Mouse (Mus musculus) kidney, embryonic 14.5 days (tissue): ENCODE data around the gene Sgcb. TPM values are rescaled to one million over a fixed set of nuclear protein-coding genes. Genes with fewer than 3 reads are reported as not detected.

Source experiments
- ATAC-seq: fragments of 200-750 bp; cut with Nextera tagmentation; 2 replicates; pipeline ENCODE4 v1.8.0; 2017; ENCODE audit warnings: moderate number of reproducible peaks, mild to moderate bottlenecking, moderate TSS enrichment, moderate library complexity; ENCODE audit not compliant: low FRiP score, low TSS enrichment
- H3K27ac ChIP-seq: fragments of 300-500 bp; sonication (generic); 2 replicates; pipeline ENCODE4 v1.5.1; 2014; ENCODE audit warnings: low read depth, mild to moderate bottlenecking, low read length, moderate library complexity, mixed read lengths
- H3K27me3 ChIP-seq: fragments of 300-500 bp; sonication (generic); 2 replicates; pipeline ENCODE4 v1.6.1; 2014; ENCODE audit warnings: mild to moderate bottlenecking, low read length; ENCODE audit not compliant: control insufficient read depth, insufficient read depth
- H3K36me3 ChIP-seq: fragments of 300-500 bp; sonication (generic); 2 replicates; pipeline ENCODE4 v1.6.1; 2014; ENCODE audit warnings: low read length, mixed read lengths; ENCODE audit not compliant: control insufficient read depth, insufficient read depth
- H3K4me1 ChIP-seq: fragments of 300-500 bp; sonication (generic); 2 replicates; pipeline ENCODE4 v1.6.1; 2014; ENCODE audit warnings: low read length, mixed read lengths; ENCODE audit not compliant: control insufficient read depth, insufficient read depth
- H3K4me2 ChIP-seq: fragments of 300-500 bp; sonication (generic); replicated peaks from 2 replicates; pipeline ENCODE4 v1.6.1; 2014; ENCODE audit warnings: low read depth, mild to moderate bottlenecking, low read length
- H3K4me3 ChIP-seq: fragments of 300-500 bp; sonication (generic); 2 replicates; pipeline ENCODE4 v1.5.1; 2014; ENCODE audit warnings: mild to moderate bottlenecking, low read length
- H3K9ac ChIP-seq: fragments of 300-500 bp; sonication (generic); 2 replicates; pipeline ENCODE4 v1.6.1; 2014; ENCODE audit warnings: low read depth, mild to moderate bottlenecking, low read length, moderate library complexity
- H3K9me3 ChIP-seq: fragments of 300-500 bp; sonication (generic); 2 replicates; pipeline ENCODE4 v1.6.1; 2016; ENCODE audit warnings: low read length; ENCODE audit not compliant: control insufficient read depth
- WGBS: fragments of 180-500 bp; shearing (Covaris S2); extraction: QIAGEN DNeasy Blood & Tissue Kit; methylation state at CpG from one replicate; pipeline ENCODE4 v1.1.7; 2014; 5-methylcytosine and 5-hydroxymethylcytosine counted together
- polyA plus RNA-seq: library from polyadenylated mRNA; unstranded; fragments of >200 nt; fragmentation: Nextera tagmentation; extraction: Ambion mirVana; gene quantifications from 2 replicates; pipeline ENCODE4 v1.2.1, GENCODE M21; 2014

Gene Sgcb
- polyA plus RNA-seq, 1 experiment from 2014 or later = 23.2 TPM

DNA sequence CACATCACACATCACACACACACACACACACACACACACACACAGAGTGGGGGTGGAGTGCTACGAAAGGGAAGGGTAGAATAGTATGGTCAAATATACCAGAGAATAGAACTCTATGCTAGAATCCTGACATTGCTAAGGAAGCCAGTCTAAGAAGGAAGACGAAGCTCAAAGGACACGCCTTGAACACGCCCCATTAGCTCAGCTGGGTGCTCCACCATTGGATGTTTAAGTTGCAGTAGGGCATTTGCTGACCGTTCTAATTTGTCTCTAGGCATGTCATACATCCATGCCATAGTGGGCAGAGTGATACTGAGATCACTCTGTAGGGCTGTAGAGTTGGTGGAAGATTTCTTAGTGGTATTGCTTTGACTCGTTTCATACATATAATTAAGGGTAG, 35.6 kb upstream of the Sgcb start:
- 83% methylated on average over 6 of the region's 6 CpGs for WGBS
- H3K27me3 ChIP-seq = no peaks in the 10 kb centered on the region
- no peaks in the 10 kb centered on the region for H3K36me3 ChIP-seq
- H3K4me3 ChIP-seq = no peak overlapping the region
- H3K9ac ChIP-seq = no peak overlapping the region
- no peaks in the 10 kb centered on the region for H3K4me1 ChIP-seq
- H3K4me2 ChIP-seq = no peak overlapping the region
- no peak overlapping the region for H3K27ac ChIP-seq
- no peaks in the 10 kb centered on the region for H3K9me3 ChIP-seq
- ATAC-seq = no peak

DNA sequence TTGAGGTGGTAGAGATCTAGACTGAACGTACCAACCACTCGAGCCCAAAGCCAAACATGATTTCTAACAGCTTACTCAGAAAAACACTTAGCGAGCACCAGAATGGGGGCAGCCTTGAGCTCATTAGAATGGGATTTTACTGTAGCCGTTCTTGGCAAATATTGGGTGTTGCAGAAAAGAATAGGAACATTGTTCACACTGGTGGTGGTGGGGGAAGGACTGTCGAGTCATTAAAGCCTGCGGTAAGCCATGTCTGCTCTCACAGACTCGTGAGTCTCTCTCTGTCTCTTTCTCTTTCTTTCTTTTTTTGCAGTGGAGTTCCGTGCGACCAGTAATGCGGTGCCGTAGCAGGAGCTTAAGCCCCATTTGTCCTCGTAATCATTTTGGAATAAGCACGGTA, 29.0 kb upstream of the Sgcb start:
- 86% methylated on average over 13 of the region's 13 CpGs for WGBS
- no peak overlapping the region for H3K4me2 ChIP-seq
- no peak for ATAC-seq

DNA sequence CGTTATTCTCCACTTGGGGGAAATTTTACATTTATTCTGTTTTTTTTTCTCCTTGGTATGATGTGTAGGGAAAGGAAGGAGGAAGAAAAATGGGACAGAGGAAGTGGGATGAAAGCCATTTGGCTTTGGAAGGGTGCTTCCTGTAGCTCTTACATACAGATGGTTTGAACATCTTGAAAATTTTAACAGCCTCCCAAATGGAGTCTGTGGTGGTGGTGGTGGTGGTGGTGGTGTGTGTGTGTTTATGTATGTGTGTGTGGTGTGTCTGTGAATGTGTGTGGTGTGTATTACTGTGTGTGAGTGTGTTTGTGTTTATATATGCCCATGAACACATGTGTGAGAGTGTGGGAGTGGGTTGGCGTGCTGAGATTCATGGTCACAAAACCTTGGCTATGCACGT, 28.0 kb upstream of the Sgcb start:
- ATAC-seq = no peak
- H3K27ac ChIP-seq = no peak overlapping the region
- H3K9me3 ChIP-seq = no peaks in the 10 kb centered on the region
- no peak overlapping the region for H3K4me2 ChIP-seq
- H3K4me1 ChIP-seq = no peaks in the 10 kb centered on the region
- H3K27me3 ChIP-seq = no peaks in the 10 kb centered on the region
- 74% methylated on average over 3 of the region's 3 CpGs for WGBS
- no peaks in the 10 kb centered on the region for H3K36me3 ChIP-seq
- H3K4me3 ChIP-seq = no peak overlapping the region
- no peak overlapping the region for H3K9ac ChIP-seq

More for the DNA sequence above, 29.0 kb upstream of the Sgcb start:
- Histone ChIP-seq H3K4me1 (no peaks in the 10 kb centered on the region), H3K36me3 (no peaks in the 10 kb centered on the region), H3K9me3 (no peaks in the 10 kb centered on the region), H3K4me3 (no peak overlapping the region), H3K9ac (no peak overlapping the region), H3K27ac (no peak overlapping the region), H3K27me3 (no peaks in the 10 kb centered on the region)

DNA sequence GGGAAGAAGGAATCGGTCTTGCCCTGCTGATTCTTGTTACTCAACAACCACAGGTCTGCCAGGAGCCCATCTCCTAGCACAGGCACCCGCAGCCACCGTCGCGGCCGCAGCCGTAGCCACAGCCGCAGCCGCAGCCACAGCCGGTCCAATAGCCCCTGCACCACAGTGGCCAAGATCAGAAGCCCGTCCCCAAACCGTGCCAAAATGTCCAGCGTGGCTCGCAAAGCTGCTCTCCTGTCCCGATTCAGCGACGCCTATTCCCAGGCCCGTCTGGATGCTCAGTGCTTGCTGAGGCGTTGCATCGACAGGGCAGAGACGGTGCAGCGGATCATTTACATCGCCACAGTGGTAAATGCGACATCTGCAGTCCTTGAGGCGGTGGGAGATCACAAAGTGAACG, 21.8 kb upstream of the Sgcb start:
- WGBS = 40% methylated on average over 26 of the region's 26 CpGs
- no peaks in the 10 kb centered on the region for H3K36me3 ChIP-seq
- H3K4me1 ChIP-seq = no peaks in the 10 kb centered on the region
- no peak for ATAC-seq
- H3K27me3 ChIP-seq = no peaks in the 10 kb centered on the region
- H3K27ac ChIP-seq = no peak overlapping the region
- H3K4me2 ChIP-seq = peak overlapping the region; percentile 1; the same call in 1 of the 2 replicates
- no peak overlapping the region for H3K4me3 ChIP-seq
- no peaks in the 10 kb centered on the region for H3K9me3 ChIP-seq
- no peak overlapping the region for H3K9ac ChIP-seq

DNA sequence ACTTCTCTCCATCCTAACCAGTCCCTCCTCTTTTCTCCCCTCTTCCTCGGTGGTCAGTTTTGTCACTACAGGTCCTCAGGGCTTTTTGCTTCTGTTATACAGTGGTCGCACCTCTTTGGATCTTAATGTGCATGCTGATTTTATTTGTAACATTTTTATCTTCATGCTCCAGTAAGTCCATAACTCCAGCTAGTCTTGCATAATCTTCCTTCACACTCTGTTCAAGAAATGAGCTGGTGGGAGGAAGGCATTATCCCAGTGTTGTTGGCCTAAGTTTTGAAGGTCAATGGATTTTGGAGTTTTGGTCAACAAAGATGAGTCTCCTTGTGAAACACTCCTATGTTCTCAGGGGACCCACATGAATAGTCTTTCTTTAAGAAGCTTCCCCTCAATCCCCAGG, 20.3 kb upstream of the Sgcb start:
- no peak overlapping the region for H3K4me3 ChIP-seq
- H3K36me3 ChIP-seq = no peaks in the 10 kb centered on the region
- no peak overlapping the region for H3K9ac ChIP-seq
- WGBS = 79% methylated on average over 2 of the region's 2 CpGs
- no peaks in the 10 kb centered on the region for H3K9me3 ChIP-seq
- no peak overlapping the region for H3K27ac ChIP-seq
- no peak overlapping the region for H3K4me2 ChIP-seq
- no peak for ATAC-seq
- H3K4me1 ChIP-seq = no peaks in the 10 kb centered on the region
- H3K27me3 ChIP-seq = no peaks in the 10 kb centered on the region

DNA sequence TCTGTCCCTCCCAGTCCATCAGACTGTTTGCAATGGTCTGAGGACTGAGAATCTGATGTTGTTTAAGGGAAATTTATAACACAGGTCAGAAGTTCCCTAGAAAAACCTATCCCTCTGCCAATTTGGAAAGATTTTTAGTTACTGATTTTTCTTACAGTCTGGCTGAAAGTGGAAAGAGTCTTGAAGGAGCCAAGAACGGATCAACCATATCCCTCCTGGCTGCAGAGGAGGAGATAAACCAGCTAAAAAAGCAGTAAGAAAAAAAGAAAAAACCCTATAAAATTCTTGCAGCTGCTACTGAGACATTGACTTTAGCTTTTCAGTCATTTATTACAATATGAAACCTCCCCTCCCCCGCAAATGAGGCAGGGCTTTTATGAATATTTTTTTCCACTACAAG, 19.1 kb upstream of the Sgcb start:
- Histone ChIP-seq H3K9ac (no peak overlapping the region), H3K4me1 (no peaks in the 10 kb centered on the region), H3K27me3 (no peaks in the 10 kb centered on the region), H3K4me3 (no peak overlapping the region), H3K27ac (no peak overlapping the region), H3K36me3 (no peaks in the 10 kb centered on the region), H3K9me3 (no peaks in the 10 kb centered on the region), H3K4me2 (no peak overlapping the region)
- no peak for ATAC-seq
- 81% methylated on average over 2 of the region's 2 CpGs for WGBS

DNA sequence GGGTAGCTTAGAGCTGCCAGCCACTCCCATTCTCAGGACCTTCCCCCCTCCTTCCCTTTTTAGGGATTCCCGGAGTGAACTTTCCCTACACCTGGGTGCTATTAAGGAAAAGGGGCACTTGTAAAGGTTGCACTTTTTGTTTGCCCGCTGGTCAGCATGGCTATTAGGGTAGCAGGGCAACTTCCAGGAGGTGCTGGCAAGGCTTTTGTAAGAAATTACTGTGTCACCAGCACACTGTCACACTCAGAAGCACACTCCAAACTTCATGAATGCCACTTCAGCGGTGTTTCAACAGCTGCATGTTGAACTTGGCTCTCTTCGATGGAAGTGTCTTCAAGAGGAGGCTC, 4.2 kb upstream of the Sgcb start:
- Histone ChIP-seq H3K9ac (no peak overlapping the region), H3K27ac (no peak overlapping the region), H3K4me3 (peak overlapping the region; percentile 53), H3K9me3 (no peaks in the 10 kb centered on the region), H3K36me3 (no peaks in the 10 kb centered on the region), H3K27me3 (peaks cover 47% of the 10 kb centered on the region), H3K4me2 (peak overlapping the region; percentile 74), H3K4me1 (peaks cover 17% of the 10 kb centered on the region)
- no peak for ATAC-seq
- under 1% methylated on average over 4 of the region's 4 CpGs for WGBS

DNA sequence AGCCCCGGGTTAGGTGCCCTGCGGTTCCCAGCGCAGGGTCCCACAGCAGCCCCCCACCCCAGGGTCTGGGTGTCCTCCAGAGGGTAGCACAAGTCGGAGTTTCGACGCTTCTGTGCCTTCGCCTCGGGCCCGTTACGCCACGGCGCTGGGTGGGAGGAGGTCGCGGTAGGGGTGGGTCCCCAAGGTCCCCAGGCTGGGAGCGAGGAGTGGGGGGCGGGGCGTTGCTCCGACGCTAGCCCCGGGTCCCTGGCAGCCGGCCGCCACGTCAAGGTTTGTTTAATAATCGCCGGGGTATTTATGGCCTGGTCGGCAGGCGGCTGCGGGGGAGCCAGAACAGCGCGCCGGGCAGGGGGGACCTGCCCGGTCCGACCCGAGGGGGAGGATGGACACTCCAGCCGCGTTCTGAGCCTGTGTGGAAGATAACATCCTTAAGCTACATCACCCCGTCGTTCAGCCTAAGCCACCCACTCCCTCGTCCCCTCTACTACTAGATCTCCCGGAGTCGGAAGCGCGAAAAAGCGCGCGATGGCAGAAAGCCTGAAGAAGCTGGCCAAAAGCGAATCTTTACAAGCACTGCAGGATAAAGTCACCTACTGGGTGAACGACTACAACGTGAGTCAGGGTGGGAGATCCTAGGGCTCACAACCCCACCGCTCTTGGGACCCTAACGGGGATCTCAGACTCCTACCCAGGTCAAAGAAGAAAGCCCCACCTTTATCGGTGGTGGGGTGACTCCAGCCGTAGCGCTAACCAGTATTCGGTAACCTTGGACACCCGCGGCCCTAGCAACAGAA, 3.7 kb upstream of the Sgcb start, which contains the start of gene Spata18:
Gene Spata18, plus strand, starts transcription at position 319 of the 794 bp plus-strand sequence.
- under 1% methylated on average over 44 of the region's 57 CpGs for WGBS
- peaks cover 47% of the 10 kb centered on the region for H3K27me3 ChIP-seq
- H3K9ac ChIP-seq = peak within 1 kb of the TSS; percentile 19
- peak within 1 kb of the TSS; percentile 74 for H3K4me2 ChIP-seq
- peaks cover 17% of the 10 kb centered on the region for H3K4me1 ChIP-seq
- peak; percentile 45; the same call in 1 of the 2 replicates for ATAC-seq
- H3K9me3 ChIP-seq = no peaks in the 10 kb centered on the region
- H3K4me3 ChIP-seq = peak within 1 kb of the TSS; percentile 53
- H3K36me3 ChIP-seq = no peaks in the 10 kb centered on the region
- H3K27ac ChIP-seq = no peak within 1 kb of the TSS

DNA sequence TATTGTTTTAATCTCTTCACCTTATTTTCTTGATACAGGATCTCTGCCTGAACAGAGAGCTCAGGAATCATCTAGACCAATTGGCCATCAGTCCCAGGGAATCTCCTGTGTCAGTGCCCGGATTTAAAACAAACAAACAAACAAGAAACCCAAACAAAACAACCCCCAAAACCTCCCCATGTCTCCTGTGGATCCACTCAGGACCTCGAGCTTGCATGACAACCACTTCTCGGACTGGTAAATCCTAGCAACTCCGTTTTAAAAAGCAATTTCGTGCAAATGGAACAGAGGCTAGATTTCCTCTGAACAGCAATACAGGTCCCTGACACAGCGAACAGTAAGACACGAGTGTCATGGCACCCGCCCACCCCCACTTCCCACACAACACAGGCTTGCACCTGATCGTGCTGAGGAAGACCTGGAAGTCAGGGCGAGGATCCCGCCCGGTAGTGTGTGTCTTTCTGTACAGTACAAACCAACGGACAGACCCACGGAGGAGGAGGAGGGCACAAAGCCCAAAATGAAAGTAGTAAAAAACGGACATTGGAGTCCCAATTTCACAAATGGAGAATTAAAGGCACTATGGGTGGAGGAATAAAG, 2.9 kb upstream of the Sgcb start:
- WGBS = under 1% methylated on average over 15 of the region's 15 CpGs
- Histone ChIP-seq H3K4me3 (peak overlapping the region; percentile 53), H3K4me1 (peaks cover 17% of the 10 kb centered on the region), H3K9me3 (no peaks in the 10 kb centered on the region), H3K27me3 (peaks cover 47% of the 10 kb centered on the region), H3K4me2 (peak overlapping the region; percentile 74), H3K9ac (no peak overlapping the region), H3K36me3 (no peaks in the 10 kb centered on the region), H3K27ac (no peak overlapping the region)
- no peak for ATAC-seq
